In genomic region chr1:133020137-133020894, GRCm38 (mm10) we compare ENCODE assay signal across 12 mouse cellular contexts. TPM values are rescaled to one million over a fixed set of nuclear protein-coding genes. Genes with fewer than 3 reads are reported as not detected.
A peak's percentile ranks its signal among the peaks of the same experiment; 100 is the strongest.
DNase-seq lines count a peak whose midpoint lies in the region; ATAC-seq and TF ChIP-seq lines count a peak whose summit lies in the region.
"Had no signal": no experiment of that assay in that cellular context is flagged by ENCODE, and none has a peak within 500 bp of the region (broad histone marks: within the 10 kb centered on the region; RNA-seq: fewer than 3 reads in every experiment).

No protein-coding gene starts in this region.

- WGBS in forebrain, postnatal 0 days = 63% methylated on average over 3 of the region's 3 CpGs
- WGBS in forebrain, embryonic 11.5 days = 62% methylated on average over 3 of the region's 3 CpGs

- no peaks in the 10 kb centered on the region for H3K27me3 ChIP-seq in forebrain, postnatal 0 days (ENCODE audit: insufficient read depth, low read length)
- H3K27me3 ChIP-seq in forebrain, embryonic 11.5 days (ENCODE audit: control insufficient read depth, insufficient read depth, low read length) = no peaks in the 10 kb centered on the region
- H3K27me3 ChIP-seq: hindbrain, embryonic 13.5 days had no signal

- peaks cover 10% of the 10 kb centered on the region; the same call in 1 of the 2 replicates for H3K36me3 ChIP-seq in forebrain, postnatal 0 days (ENCODE audit: insufficient read depth)
- peaks cover 2% of the 10 kb centered on the region; the same call in 1 of the 2 replicates for H3K36me3 ChIP-seq in forebrain, embryonic 11.5 days (ENCODE audit: control insufficient read depth, insufficient read depth, low read length)

- peak; percentile 15 for DNase-seq in embryo, embryonic 10 days (ENCODE audit: low spot score)
- no peak for DNase-seq in embryo, embryonic 9.5 days (ENCODE audit: extremely low spot score)
- peak; percentile 9 for DNase-seq in urinary bladder, postnatal 25 days (ENCODE audit: low spot score)
- no peak for DNase-seq in urinary bladder, adult 18-20 months (ENCODE audit: low spot score in 2 of 2)
- peak; percentile 57 for DNase-seq in gonadal fat pad, adult 2 months (ENCODE audit: low read depth)
- no peak for DNase-seq in adrenal gland, postnatal 25 days
- no peak for DNase-seq in forebrain, postnatal 0 days
- DNase-seq in forebrain, embryonic 11.5 days (ENCODE audit: low spot score) = no peak
- DNase-seq: layer of hippocampus, adult 9-11 months; thymus, postnatal 36 days had no signal

- no peak for ATAC-seq in forebrain, postnatal 0 days
- no peak for ATAC-seq in forebrain, embryonic 11.5 days (replicated peaks; ENCODE audit: low FRiP score)
- ATAC-seq: activated CD4-positive, CD25-positive, alpha-beta regulatory T cell, adult 4 months had no signal

- no peaks in the 10 kb centered on the region for H3K4me1 ChIP-seq in forebrain, postnatal 0 days (ENCODE audit: insufficient read depth)
- peaks cover 3% of the 10 kb centered on the region; the same call in 1 of the 2 replicates for H3K4me1 ChIP-seq in forebrain, embryonic 11.5 days (replicated peaks; ENCODE audit: control insufficient read depth, insufficient read depth, low read length)

- no peak overlapping the region for H3K9ac ChIP-seq in forebrain, postnatal 0 days
- H3K9ac ChIP-seq in forebrain, embryonic 11.5 days (ENCODE audit: low read length) = no peak overlapping the region
- H3K9ac ChIP-seq: hindbrain, embryonic 13.5 days had no signal

- no peak overlapping the region for H3K4me2 ChIP-seq in forebrain, postnatal 0 days (ENCODE audit: low read depth)
- H3K4me2 ChIP-seq in forebrain, embryonic 11.5 days (ENCODE audit: low read depth, low read length, severe bottlenecking) = no peak overlapping the region
- H3K4me2 ChIP-seq: hindbrain, embryonic 13.5 days had no signal

- TF ChIP-seq CTCF in forebrain, postnatal 0 days (IDR thresholded peaks at IDR 0.05; ENCODE audit: low read depth) = no peak

- H3K27ac ChIP-seq in forebrain, postnatal 0 days (ENCODE audit: low read depth, low read length) = no peak overlapping the region
- H3K27ac ChIP-seq in forebrain, embryonic 11.5 days (ENCODE audit: low read depth, low read length) = no peak overlapping the region
- H3K27ac ChIP-seq: hindbrain, embryonic 13.5 days had no signal

- no peaks in the 10 kb centered on the region for H3K9me3 ChIP-seq in forebrain, postnatal 0 days (ENCODE audit: low read length)
- H3K9me3 ChIP-seq in forebrain, embryonic 11.5 days (ENCODE audit: control insufficient read depth, low read length) = no peaks in the 10 kb centered on the region
- H3K9me3 ChIP-seq: hindbrain, embryonic 13.5 days had no signal

- no peak overlapping the region for H3K4me3 ChIP-seq in forebrain, postnatal 0 days (ENCODE audit: low read depth, low read length)
- no peak overlapping the region for H3K4me3 ChIP-seq in forebrain, embryonic 11.5 days (ENCODE audit: low read depth, low read length)
- H3K4me3 ChIP-seq: hindbrain, embryonic 13.5 days had no signal

RNA-seq across cellular contexts. Expression of gene Mdm4, which starts 10.0 kb away (rescaled TPM):
- polyA plus RNA-seq in gonadal fat pad, adult 2 months (2012; rRNA removed) = 58.3 and 64.9 TPM in 2 replicates
- 91.6 and 115 TPM in 2 replicates for total RNA-seq in adrenal gland, postnatal 25 days (2021)
- 60.4 and 74.8 TPM in 2 replicates for total RNA-seq in forebrain, postnatal 0 days (2014; rRNA removed)
- polyA plus RNA-seq in forebrain, postnatal 0 days (2015; fragmentation: Nextera tagmentation; extraction: Ambion mirVana) = 22.2 and 27.4 TPM in 2 replicates
- 44.7 and 51.0 TPM in 2 replicates for polyA plus RNA-seq in forebrain, embryonic 11.5 days (2014; fragmentation: Nextera tagmentation; extraction: Ambion mirVana)

RNA-seq across cellular contexts. Expression of gene Pik3c2b, which starts 25.2 kb away (rescaled TPM):
- 9.0 and 9.6 TPM in 2 replicates for polyA plus RNA-seq in gonadal fat pad, adult 2 months (2012; rRNA removed)
- total RNA-seq in adrenal gland, postnatal 25 days (2021) = 7.9 and 8.3 TPM in 2 replicates
- 17.1 and 18.3 TPM in 2 replicates for total RNA-seq in forebrain, postnatal 0 days (2014; rRNA removed)
- polyA plus RNA-seq in forebrain, postnatal 0 days (2015; fragmentation: Nextera tagmentation; extraction: Ambion mirVana) = 5.7 and 7.2 TPM in 2 replicates
- polyA plus RNA-seq in forebrain, embryonic 11.5 days (2014; fragmentation: Nextera tagmentation; extraction: Ambion mirVana) = 25.3 and 25.7 TPM in 2 replicates

Comparison
In these comparisons a context has a peak if more than half of its experiments do, and no peak if none do; other contexts are left out.
1. DNase-seq: peak in embryo, embryonic 10 days (single experiment), urinary bladder, postnatal 25 days (single experiment) and gonadal fat pad, adult 2 months (single experiment); none in embryo, embryonic 9.5 days (single experiment), urinary bladder, adult 18-20 months (0 of 2), adrenal gland, postnatal 25 days (single experiment), forebrain, postnatal 0 days (single experiment) and forebrain, embryonic 11.5 days (single experiment).